11 mouse cellular contexts compared by ENCODE assay signal in genomic region chr7:24391077-24391476, GRCm38 (mm10). TPM values are rescaled to one million over a fixed set of nuclear protein-coding genes. Genes with fewer than 3 reads are reported as not detected.
DNase-seq lines count a peak whose midpoint lies in the region; ATAC-seq lines count a peak whose summit lies in the region.
"Had no signal": no experiment of that assay in that cellular context is flagged by ENCODE, and none has a peak within 500 bp of the region (broad histone marks: within the 10 kb centered on the region; RNA-seq: fewer than 3 reads in every experiment).

No protein-coding gene starts in this region.

- no peaks in the 10 kb centered on the region for H3K27me3 ChIP-seq in forebrain, embryonic 16.5 days (replicated peaks; ENCODE audit: control insufficient read depth, insufficient read depth, low read length)
- H3K27me3 ChIP-seq in forebrain, embryonic 12.5 days = no peaks in the 10 kb centered on the region
- no peaks in the 10 kb centered on the region for H3K27me3 ChIP-seq in embryonic facial prominence, embryonic 15.5 days
- no peaks in the 10 kb centered on the region for H3K27me3 ChIP-seq in limb, embryonic 15.5 days

- H3K27ac ChIP-seq in forebrain, embryonic 16.5 days (ENCODE audit: low read length) = no peak overlapping the region
- no peak overlapping the region for H3K27ac ChIP-seq in forebrain, embryonic 12.5 days
- H3K27ac ChIP-seq in embryonic facial prominence, embryonic 15.5 days (replicated peaks) = peak overlapping the region; percentile 17; the same call in 1 of the 2 replicates
- H3K27ac ChIP-seq in limb, embryonic 15.5 days = peak overlapping the region; percentile 61; the same call in 1 of the 2 replicates
- H3K27ac ChIP-seq: midbrain, embryonic 10.5 days had no signal

- 45% methylated on average over 5 of the region's 5 CpGs for WGBS in forebrain, embryonic 16.5 days
- WGBS in forebrain, embryonic 12.5 days = 56% methylated on average over 5 of the region's 5 CpGs
- 19% methylated on average over 5 of the region's 5 CpGs for WGBS in embryonic facial prominence, embryonic 15.5 days
- under 1% methylated on average over 5 of the region's 5 CpGs for WGBS in limb, embryonic 15.5 days

- ATAC-seq in forebrain, embryonic 16.5 days = 0 out of 2 replicates have a peak, but pooled peaks have one; percentile 45
- no peak for ATAC-seq in forebrain, embryonic 12.5 days (ENCODE audit: low FRiP score)
- 0 out of 2 replicates have a peak, but pooled peaks have one; percentile 16 for ATAC-seq in embryonic facial prominence, embryonic 15.5 days (ENCODE audit: insufficient number of reproducible peaks, low FRiP score, low TSS enrichment, low read depth)
- ATAC-seq in limb, embryonic 15.5 days (ENCODE audit: insufficient number of reproducible peaks, low FRiP score, low TSS enrichment, low read depth) = peak; percentile 68
- ATAC-seq: CD4-positive, CD25-positive, alpha-beta regulatory T cell, adult 4 months had no signal

- H3K9ac ChIP-seq in forebrain, embryonic 16.5 days (replicated peaks; ENCODE audit: low read depth, low read length) = no peak overlapping the region
- no peak overlapping the region for H3K9ac ChIP-seq in forebrain, embryonic 12.5 days
- no peak overlapping the region for H3K9ac ChIP-seq in embryonic facial prominence, embryonic 15.5 days
- H3K9ac ChIP-seq in limb, embryonic 15.5 days = no peak overlapping the region

- peak; percentile 72 for DNase-seq in MN1 (ENCODE audit: low spot score)
- DNase-seq in layer of hippocampus, adult 9-10 months (ENCODE audit: low spot score) = no peak
- no peak for DNase-seq in spleen, postnatal 14 days (ENCODE audit: low spot score in 2 of 2)
- DNase-seq in gastrocnemius, postnatal 10 days = no peak

- H3K4me2 ChIP-seq in forebrain, embryonic 16.5 days (ENCODE audit: low read length) = no peak overlapping the region
- H3K4me2 ChIP-seq in forebrain, embryonic 12.5 days = no peak overlapping the region
- H3K4me2 ChIP-seq in embryonic facial prominence, embryonic 15.5 days (replicated peaks) = peak overlapping the region; percentile 17; the same call in 1 of the 2 replicates
- H3K4me2 ChIP-seq in limb, embryonic 15.5 days = peak overlapping the region; percentile 38

- H3K4me1 ChIP-seq in forebrain, embryonic 16.5 days (replicated peaks; ENCODE audit: control insufficient read depth, insufficient read depth, low read length) = no peaks in the 10 kb centered on the region
- no peaks in the 10 kb centered on the region for H3K4me1 ChIP-seq in forebrain, embryonic 12.5 days
- H3K4me1 ChIP-seq in embryonic facial prominence, embryonic 15.5 days = peaks cover 33% of the 10 kb centered on the region
- peaks cover 27% of the 10 kb centered on the region for H3K4me1 ChIP-seq in limb, embryonic 15.5 days
- H3K4me1 ChIP-seq: midbrain, embryonic 10.5 days had no signal

- no peaks in the 10 kb centered on the region for H3K36me3 ChIP-seq in forebrain, embryonic 16.5 days (ENCODE audit: control insufficient read depth, insufficient read depth)
- no peaks in the 10 kb centered on the region for H3K36me3 ChIP-seq in forebrain, embryonic 12.5 days (replicated peaks)
- no peaks in the 10 kb centered on the region for H3K36me3 ChIP-seq in embryonic facial prominence, embryonic 15.5 days
- H3K36me3 ChIP-seq in limb, embryonic 15.5 days = no peaks in the 10 kb centered on the region
- H3K36me3 ChIP-seq: midbrain, embryonic 10.5 days had no signal

- H3K4me3 ChIP-seq in forebrain, embryonic 16.5 days (replicated peaks; ENCODE audit: low read length) = no peak overlapping the region
- H3K4me3 ChIP-seq in forebrain, embryonic 12.5 days (replicated peaks) = no peak overlapping the region
- no peak overlapping the region for H3K4me3 ChIP-seq in embryonic facial prominence, embryonic 15.5 days (replicated peaks)
- H3K4me3 ChIP-seq in limb, embryonic 15.5 days = peak overlapping the region; percentile 21; the same call in 1 of the 2 replicates
- H3K4me3 ChIP-seq: midbrain, embryonic 10.5 days had no signal

- no peaks in the 10 kb centered on the region for H3K9me3 ChIP-seq in forebrain, embryonic 16.5 days (ENCODE audit: control insufficient read depth, low read length)
- H3K9me3 ChIP-seq in forebrain, embryonic 12.5 days = no peaks in the 10 kb centered on the region
- H3K9me3 ChIP-seq in embryonic facial prominence, embryonic 15.5 days (replicated peaks) = no peaks in the 10 kb centered on the region
- no peaks in the 10 kb centered on the region for H3K9me3 ChIP-seq in limb, embryonic 15.5 days
- H3K9me3 ChIP-seq: midbrain, embryonic 10.5 days had no signal

RNA-seq across cellular contexts. Expression of gene Smg9, which starts 8.3 kb away (rescaled TPM):
- 30.3 and 35.2 TPM in 2 replicates for polyA plus RNA-seq in forebrain, embryonic 16.5 days (2015; fragmentation: Nextera tagmentation; extraction: Ambion mirVana)
- 25.6 and 29.1 TPM in 2 replicates for polyA plus RNA-seq in forebrain, embryonic 12.5 days (2016; fragmentation: Nextera tagmentation; extraction: Ambion mirVana)
- polyA plus RNA-seq in embryonic facial prominence, embryonic 15.5 days (2015; fragmentation: Nextera tagmentation; extraction: Ambion mirVana) = 24.8 and 27.6 TPM in 2 replicates
- polyA plus RNA-seq in limb, embryonic 15.5 days (2015; fragmentation: Nextera tagmentation; extraction: Ambion mirVana) = 23.2 and 23.6 TPM in 2 replicates
- 10 to 100 TPM; 15.4 to 17.1 TPM for total RNA-seq in gastrocnemius, postnatal 10 days (2021)

RNA-seq across cellular contexts. Expression of gene Kcnn4, which starts 21.0 kb away (rescaled TPM):
- 0.63 and 0.80 TPM in 2 replicates for polyA plus RNA-seq in forebrain, embryonic 16.5 days (2015; fragmentation: Nextera tagmentation; extraction: Ambion mirVana)
- polyA plus RNA-seq in forebrain, embryonic 12.5 days (2016; fragmentation: Nextera tagmentation; extraction: Ambion mirVana) = 1.1 and 1.4 TPM in 2 replicates
- polyA plus RNA-seq in embryonic facial prominence, embryonic 15.5 days (2015; fragmentation: Nextera tagmentation; extraction: Ambion mirVana) = 3.1 and 4.0 TPM in 2 replicates
- polyA plus RNA-seq in limb, embryonic 15.5 days (2015; fragmentation: Nextera tagmentation; extraction: Ambion mirVana) = 3.0 and 3.4 TPM in 2 replicates
- 1 to 10 TPM in 1 of 2 experiments, under 1 TPM in 1; 0.14 to 1.8 TPM for total RNA-seq in gastrocnemius, postnatal 10 days (2021)

RNA-seq across cellular contexts. Expression of gene Lypd5, which starts 42.1 kb away (rescaled TPM):
- not detected in 2 replicates for polyA plus RNA-seq in forebrain, embryonic 16.5 days (2015; fragmentation: Nextera tagmentation; extraction: Ambion mirVana)
- not detected in 2 replicates for polyA plus RNA-seq in forebrain, embryonic 12.5 days (2016; fragmentation: Nextera tagmentation; extraction: Ambion mirVana)
- 30.8 and 40.2 TPM in 2 replicates for polyA plus RNA-seq in embryonic facial prominence, embryonic 15.5 days (2015; fragmentation: Nextera tagmentation; extraction: Ambion mirVana)
- 55.8 and 59.7 TPM in 2 replicates for polyA plus RNA-seq in limb, embryonic 15.5 days (2015; fragmentation: Nextera tagmentation; extraction: Ambion mirVana)
- total RNA-seq in gastrocnemius, postnatal 10 days (2021) = not detected
- polyA plus RNA-seq: midbrain, embryonic 10.5 days; spleen, adult 2 months had no signal

RNA-seq across cellular contexts. Expression of gene Tescl, which starts 57.3 kb away (rescaled TPM):
- not detected in 2 replicates for polyA plus RNA-seq in forebrain, embryonic 16.5 days (2015; fragmentation: Nextera tagmentation; extraction: Ambion mirVana)
- polyA plus RNA-seq in forebrain, embryonic 12.5 days (2016; fragmentation: Nextera tagmentation; extraction: Ambion mirVana) = not detected in 2 replicates
- polyA plus RNA-seq in embryonic facial prominence, embryonic 15.5 days (2015; fragmentation: Nextera tagmentation; extraction: Ambion mirVana) = not detected in 2 replicates
- not detected in 2 replicates for polyA plus RNA-seq in limb, embryonic 15.5 days (2015; fragmentation: Nextera tagmentation; extraction: Ambion mirVana)
- not detected for total RNA-seq in gastrocnemius, postnatal 10 days (2021)
- polyA plus RNA-seq: CD4-positive, CD25-positive, alpha-beta regulatory T cell, adult 4 months had no signal

Comparison
In these comparisons a context has a peak if more than half of its experiments do, and no peak if none do; other contexts are left out.
1. H3K27ac ChIP-seq: peak in embryonic facial prominence, embryonic 15.5 days (single experiment) and limb, embryonic 15.5 days (single experiment); none in forebrain, embryonic 16.5 days (single experiment) and forebrain, embryonic 12.5 days (single experiment).
2. H3K4me2 ChIP-seq: peak in embryonic facial prominence, embryonic 15.5 days (single experiment) and limb, embryonic 15.5 days (single experiment); none in forebrain, embryonic 16.5 days (single experiment) and forebrain, embryonic 12.5 days (single experiment).
3. RNA of gene Lypd5, which starts 42.1 kb away (polyA plus RNA-seq): 55.8 to 59.7 TPM in limb, embryonic 15.5 days and 30.8 to 40.2 TPM in embryonic facial prominence, embryonic 15.5 days; not detected in forebrain, embryonic 16.5 days and not detected in forebrain, embryonic 12.5 days; every median in the first group is over 10 times any median in the second.